Mouse (Mus musculus) gastrocnemius, postnatal 10 days (tissue): Measurements from ENCODE around the gene Tnrc18. TPM values are rescaled to one million over a fixed set of nuclear protein-coding genes. Genes with fewer than 3 reads are reported as not detected.
A peak's percentile ranks its signal among the peaks of the same experiment; 100 is the strongest.

Source experiments
- DNase-seq: peaks from one replicate; pipeline ENCODE4 v3.0.0; 2021; ENCODE audit warnings: mixed read lengths
- total RNA-seq, 2 experiments: library from RNA; stranded (reverse); gene quantifications; 2 replicates each; pipeline ENCODE4 v1.2.3; 2021

The Tnrc18 gene
- total RNA-seq, 2 experiments from 2014 or later, result 44.8 to 64.7 TPM

- DNase-seq, result peak; percentile 44
Observed at GRCm38 (mm10) chr5:142822286-142823095, 5.0 kb upstream of the Tnrc18 start.

- no peak for DNase-seq
Observed at GRCm38 (mm10) chr5:142821974-142822285, 4.5 kb upstream of the Tnrc18 start.

GRCm38 (mm10) chr5:142821266-142821973, 4.0 kb upstream of the Tnrc18 start:
- DNase-seq, result peak; percentile 94

GRCm38 (mm10) chr5:142820276-142821265, 3.1 kb upstream of the Tnrc18 start:
- DNase-seq, result peak; percentile 81

GRCm38 (mm10) chr5:142819385-142820275, 2.2 kb upstream of the Tnrc18 start:
- peak; percentile 62 for DNase-seq

GRCm38 (mm10) chr5:142818435-142819360, 1.2 kb upstream of the Tnrc18 start:
- DNase-seq, result peak; percentile 78

- DNase-seq, result peak; percentile 73
Observed at GRCm38 (mm10) chr5:142816811-142817523, 495 bp downstream of the Tnrc18 start.

- peak; percentile 53 for DNase-seq
Observed at GRCm38 (mm10) chr5:142816031-142816810, 1.2 kb downstream of the Tnrc18 start.

GRCm38 (mm10) chr5:142815421-142816001, 2.0 kb downstream of the Tnrc18 start:
- peak; percentile 50 for DNase-seq

GRCm38 (mm10) chr5:142814711-142815420, 2.6 kb downstream of the Tnrc18 start:
- DNase-seq, result peak; percentile 60

GRCm38 (mm10) chr5:142814161-142814651, 3.3 kb downstream of the Tnrc18 start:
- peak; percentile 50 for DNase-seq

- peak; percentile 28 for DNase-seq
Observed at GRCm38 (mm10) chr5:142813722-142814111, 3.7 kb downstream of the Tnrc18 start.

- peak; percentile 50 for DNase-seq
Observed at GRCm38 (mm10) chr5:142812976-142813721, 4.3 kb downstream of the Tnrc18 start.

- no peak for DNase-seq
Observed at GRCm38 (mm10) chr5:142812621-142812975, 4.9 kb downstream of the Tnrc18 start.

- DNase-seq, result no peak
Observed at GRCm38 (mm10) chr5:142811870-142812443, 5.5 kb downstream of the Tnrc18 start.
